Mouse (Mus musculus) kidney, adult 18-20 months (tissue): ENCODE measurements around the gene Styxl1.

ENCODE experiments used
- DNase-seq: peaks from one replicate; pipeline ENCODE4 v3.0.0; 2021

Styxl1 gene

DNA sequence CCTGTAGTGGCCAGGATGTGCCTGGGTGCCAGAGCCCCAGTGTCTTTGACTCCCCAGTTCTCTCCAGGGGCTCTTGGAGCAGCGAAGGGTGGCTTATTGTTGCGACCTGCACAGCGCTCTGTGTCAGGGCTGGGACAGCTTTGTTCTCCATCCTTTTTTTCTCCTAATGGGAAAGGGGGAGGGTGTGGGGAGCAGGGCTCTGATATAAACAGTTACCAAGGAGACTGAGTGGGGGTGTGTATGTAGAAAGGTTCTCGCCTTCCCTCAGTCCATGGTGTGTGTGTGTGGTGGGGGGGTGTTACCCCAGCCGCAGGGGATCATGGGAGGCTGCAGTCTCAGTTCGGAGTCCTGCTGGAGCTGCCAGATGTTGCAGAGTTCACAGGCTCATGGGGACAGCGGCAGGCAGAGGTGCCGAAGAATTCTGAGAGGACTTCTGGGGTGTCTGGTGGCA, 52.8 kb downstream of the Styxl1 start:
- DNase-seq, result no peak

DNA sequence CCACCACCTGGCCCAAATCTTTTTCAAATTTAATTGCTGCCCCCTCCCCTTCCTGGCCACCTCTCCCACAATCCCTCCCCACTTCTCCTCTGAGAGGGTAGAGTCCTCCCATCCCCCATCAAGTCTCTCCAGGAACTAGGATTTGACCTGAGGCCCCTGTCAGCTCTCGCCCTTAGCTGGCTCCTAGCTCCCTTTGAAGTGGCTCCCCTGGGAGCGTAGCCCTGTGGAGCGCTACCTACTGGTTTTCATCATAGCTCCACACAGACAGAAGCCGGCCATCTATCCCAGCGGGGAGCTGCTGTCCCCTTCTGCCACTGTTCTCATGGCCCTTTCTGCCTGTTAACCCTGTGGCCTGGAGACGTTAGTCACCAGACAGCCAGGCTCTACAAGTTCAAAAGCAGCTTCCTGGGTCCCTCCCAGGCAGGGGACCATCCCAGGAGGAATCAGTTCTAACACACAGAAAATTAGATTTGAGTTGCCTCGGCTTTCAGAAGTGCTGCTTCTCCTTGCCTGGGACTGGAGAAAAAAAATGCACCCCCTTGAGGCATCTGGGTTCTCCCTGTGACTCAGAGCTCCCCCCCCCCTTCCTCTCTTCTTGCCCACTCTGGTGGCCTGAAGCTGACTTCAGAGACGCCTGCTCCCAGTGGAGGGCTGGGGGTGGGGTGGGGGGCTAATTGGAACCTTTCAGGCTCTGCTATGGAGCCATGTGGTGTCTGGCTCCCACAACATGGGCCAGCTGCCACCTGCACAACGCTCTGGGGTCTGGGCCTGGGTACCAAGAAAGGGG, 53.5 kb downstream of the Styxl1 start:
- DNase-seq, result no peak

DNA sequence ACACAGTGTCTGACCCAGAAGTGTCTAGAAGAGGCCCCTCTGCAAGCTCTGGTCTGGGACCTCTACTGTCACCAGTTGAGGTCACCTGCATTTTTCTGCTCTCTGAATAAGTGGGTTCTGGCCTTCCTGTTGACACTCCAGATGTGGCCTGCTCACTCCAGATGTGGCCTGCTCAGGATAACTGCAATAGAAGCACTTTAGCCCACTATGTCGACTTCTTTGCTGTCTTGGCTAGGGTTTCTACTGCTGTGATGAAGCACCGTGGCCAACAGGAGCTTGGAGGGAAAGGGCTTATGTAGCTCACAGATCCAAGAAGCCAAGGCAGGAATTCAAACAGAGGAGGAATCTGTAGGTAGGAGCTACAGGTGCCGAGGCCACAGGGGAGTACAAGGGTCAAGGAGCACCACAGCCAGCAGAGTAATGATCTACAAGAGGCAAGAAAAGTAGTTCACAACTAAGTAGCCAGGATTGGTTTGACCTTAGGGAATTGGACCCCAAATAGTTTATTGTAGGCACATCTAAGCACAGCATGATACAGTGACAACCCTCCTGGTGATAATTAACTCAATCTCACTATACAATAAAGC, 54.9 kb downstream of the Styxl1 start:
- no peak for DNase-seq

DNA sequence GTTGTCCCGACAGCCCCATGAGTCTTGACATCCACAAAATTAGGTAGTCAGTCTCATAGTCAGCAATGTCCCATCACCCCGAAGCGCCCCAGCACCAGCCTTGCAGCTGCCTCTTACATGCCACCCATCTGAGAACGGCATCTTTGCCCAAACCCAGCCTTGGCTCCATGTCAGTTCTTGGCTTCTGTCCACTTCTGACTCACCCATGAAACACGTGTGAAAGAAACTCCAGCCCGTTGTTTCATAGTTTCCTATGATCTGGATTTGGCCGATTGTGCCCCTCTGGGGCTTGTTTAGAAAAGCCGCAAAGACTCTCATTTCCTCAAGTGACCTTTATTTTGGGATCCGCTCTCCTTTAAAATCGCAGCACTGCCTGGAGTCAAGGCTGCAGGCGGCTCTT, 56.1 kb downstream of the Styxl1 start:
- DNase-seq, result no peak

DNA sequence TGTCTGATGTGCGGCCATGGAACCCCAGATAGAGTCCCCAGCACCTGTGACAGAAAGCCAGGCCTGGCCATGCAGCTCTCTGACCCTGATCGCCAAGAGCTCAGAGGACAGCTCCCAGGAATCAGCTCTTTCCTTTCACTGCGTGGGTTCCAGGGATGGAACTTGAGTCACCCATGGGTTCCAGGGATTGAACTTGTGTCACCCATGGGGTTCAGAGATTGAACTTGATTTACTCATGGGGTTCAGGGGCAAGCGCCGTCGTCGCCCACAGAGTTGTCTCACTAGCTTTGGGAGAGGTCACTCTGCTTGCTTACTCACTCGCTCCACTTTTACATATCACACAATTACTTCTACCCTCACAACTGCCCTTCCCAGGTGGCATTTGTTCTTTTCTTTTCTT, 57.1 kb downstream of the Styxl1 start:
- no peak for DNase-seq

DNA sequence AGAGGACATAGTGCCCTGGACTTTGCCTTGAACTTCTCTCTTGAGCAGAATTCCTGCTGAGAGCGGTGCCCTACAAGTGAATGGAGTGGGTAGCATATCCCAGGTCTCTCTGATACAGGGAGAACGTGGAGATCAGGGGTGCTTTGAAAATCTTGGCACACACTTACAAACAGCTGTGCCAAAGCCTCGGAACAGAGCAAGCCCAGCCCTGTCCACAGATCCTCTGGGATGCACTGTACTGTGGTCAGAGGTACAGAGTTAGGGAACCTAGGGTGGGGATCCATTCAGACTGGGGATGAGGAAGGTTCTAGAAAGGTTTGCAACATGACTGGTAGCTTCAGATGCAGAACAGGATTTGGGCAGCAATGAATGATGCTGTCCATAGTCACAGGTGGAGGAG, 58.1 kb downstream of the Styxl1 start:
- no peak for DNase-seq

DNA sequence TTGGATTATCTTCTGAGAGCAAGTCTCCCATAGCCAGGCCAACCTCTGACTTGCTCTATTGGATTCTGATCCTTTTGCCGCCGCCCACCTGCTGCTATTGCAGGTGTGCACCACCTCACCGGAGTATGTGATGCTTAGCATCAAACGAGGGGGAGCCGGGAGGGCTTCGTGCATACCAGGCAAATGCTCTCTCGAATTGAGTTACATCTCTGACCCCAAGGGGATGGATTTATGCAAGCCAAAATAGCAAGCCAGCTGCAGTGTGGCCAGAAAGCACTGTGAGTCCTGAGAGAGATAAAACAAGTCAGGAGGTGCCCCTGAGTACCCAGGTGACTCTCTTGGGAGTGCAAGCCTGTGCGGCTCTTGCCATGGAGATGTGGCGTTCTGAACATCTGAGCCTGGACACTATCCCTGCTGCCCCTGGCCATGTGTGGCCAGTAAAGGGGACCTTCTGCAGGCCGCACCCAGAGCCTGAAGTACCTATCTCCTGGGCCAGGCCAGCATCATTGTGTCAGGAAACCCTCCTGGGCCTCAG, 58.5 kb downstream of the Styxl1 start:
- no peak for DNase-seq

DNA sequence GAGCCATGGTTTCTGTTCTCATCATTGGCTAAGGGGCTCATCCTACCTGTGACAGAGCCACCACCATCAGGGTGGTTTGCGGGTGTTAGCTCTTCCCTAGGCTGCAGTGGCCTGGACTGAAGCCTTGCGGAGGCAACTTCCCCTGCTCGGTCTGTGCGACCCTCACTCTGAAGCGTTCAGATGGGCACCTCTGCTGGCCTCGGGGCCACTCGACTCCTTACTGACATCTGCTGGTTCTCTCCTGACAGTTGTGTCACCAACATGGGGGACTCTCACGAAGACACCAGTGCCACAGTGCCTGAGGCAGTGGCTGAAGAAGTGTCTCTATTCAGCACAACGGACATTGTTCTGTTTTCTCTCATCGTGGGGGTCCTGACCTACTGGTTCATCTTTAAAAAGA, 62.6 kb downstream of the Styxl1 start:
- DNase-seq, result no peak

DNA sequence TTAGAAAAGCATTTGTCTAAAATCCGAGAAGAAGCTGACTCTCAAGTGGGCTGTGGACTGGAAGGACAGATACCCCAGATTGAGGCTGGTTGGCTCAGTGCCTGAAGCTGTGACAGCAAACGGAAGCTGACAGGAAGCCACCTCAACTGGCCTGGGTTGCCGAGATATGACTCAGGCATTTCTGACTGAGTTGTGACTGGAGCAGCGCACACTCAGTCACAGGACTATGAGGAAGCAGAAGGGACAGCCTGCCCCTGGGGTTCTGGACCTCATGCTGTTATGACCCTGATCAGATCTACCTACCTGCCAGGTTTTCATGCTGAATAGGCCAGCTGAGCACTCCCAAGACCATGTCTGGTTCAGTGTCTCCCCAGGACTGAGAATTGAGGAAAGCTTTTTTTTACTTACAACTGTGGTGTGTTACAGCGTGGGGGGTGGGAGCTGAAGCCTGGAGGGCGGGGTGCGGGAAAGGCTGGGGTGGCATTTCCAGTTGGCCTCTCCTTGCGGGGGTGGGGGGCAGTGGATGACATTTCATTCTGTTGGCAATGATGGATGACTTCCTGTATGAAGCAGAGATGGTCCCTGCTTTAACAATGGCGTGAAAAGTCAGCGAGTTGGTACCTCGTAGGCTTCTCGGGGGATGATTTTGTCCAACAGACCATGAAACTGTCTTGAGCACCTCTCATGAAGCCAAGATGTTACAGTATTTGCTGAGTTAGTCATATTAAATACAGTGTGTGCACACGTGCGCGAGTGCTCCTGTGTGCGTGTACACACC, 64.6 kb downstream of the Styxl1 start:
- peak; percentile 72 for DNase-seq

DNA sequence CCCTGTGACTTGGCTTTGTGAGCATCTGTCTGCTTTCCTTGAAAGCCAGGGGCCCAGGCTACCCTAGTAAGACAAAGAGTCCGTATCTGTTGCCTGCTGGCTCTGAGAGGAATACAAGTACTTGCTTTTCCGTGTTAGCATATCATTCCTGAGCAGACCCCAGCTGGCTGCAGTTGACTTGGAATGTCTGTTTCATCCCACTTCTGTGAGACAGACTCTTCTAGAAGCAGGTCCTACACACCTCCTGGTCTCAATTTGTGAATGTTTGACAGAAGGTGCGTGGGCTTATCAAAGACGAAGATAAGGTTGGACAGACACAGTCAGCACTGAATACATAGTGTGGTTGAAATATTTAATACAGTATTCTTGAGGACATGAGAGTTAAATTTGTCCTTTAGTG, 65.4 kb downstream of the Styxl1 start:
- DNase-seq, result no peak

DNA sequence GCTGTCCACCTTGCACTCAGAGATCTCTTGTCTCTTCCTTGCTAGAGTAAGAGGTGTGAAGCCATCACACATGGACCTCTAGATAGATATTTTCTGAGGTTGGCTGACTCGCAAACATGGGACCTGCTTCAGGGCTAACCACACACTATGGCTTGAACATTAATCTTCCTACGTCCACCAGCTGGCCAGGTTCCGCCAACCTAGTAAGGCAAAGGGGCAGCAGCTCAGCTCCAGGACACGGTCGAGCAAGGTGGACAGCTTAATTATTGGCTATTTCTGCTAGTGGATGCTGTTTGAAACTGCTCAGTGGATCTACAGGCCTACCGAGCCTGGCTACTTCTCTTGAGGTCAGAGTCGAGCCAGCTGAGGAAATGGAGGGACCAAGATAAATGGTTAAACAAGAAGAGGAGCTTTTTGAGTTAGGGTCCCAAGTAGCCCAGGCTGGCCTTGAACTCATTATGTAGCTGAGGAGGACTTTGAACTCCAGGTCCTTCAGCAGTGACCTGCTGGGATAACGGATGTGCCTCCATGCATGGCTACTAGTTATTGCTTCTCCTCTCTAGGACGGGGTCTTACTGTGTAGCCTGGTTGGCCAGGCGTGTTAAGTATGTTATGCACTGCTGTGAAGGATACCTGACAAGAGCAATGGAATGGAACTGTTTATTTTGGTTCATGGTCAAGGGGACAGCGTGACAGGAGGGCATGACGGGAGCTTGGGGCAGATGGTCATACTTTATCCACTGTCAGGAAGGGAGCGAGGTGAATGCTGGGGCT, 66.4 kb downstream of the Styxl1 start:
- DNase-seq, result peak; percentile 70

DNA sequence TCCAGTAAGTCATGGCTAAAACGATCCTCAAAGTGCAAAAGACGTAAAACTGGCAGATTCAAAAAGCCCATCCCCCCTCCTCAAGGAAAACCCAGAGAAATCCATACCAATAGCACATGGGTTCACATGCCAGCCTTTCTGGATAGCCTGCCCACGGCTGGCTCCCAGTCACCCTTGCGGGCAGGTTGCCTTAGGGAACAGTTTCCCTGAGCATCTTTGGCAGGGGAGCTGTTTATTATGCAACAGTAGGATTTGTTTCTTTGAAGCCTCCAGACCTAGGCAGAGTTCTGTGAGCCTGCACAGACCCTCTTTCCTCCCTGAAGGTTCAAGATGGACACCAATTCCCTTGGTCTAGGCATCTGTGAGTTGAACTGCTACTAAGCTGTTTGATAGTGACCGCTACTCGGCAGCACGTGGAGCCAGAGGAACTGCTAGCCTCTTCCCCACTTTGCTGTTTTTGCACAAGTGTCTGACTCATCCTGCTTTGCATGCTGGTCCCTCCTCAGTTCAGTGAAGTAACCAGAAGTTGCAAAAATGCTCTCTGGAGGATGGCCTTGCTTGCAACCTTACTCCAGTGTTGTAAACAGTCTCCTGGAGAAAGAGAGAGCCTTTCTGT, 67.5 kb downstream of the Styxl1 start:
- DNase-seq, result no peak

DNA sequence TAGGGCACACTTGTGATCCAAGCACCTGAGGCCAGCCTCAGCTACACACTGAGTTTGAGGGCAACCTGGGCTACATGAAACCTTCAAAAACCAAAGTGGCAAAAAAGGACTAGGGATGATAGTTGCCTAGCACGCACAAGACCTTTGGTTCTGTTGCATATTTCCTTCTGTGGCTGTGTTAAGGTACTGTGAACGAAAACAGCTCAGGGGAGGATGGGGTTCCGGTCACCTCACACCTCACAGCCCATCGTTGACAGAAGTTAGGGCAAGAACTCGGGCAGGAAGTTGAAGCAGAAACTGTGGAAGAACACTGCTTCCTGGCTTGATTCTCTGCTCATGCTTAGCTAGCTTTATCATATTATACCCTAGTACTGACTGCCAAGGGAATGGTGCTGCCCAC, 68.5 kb downstream of the Styxl1 start:
- DNase-seq, result no peak

DNA sequence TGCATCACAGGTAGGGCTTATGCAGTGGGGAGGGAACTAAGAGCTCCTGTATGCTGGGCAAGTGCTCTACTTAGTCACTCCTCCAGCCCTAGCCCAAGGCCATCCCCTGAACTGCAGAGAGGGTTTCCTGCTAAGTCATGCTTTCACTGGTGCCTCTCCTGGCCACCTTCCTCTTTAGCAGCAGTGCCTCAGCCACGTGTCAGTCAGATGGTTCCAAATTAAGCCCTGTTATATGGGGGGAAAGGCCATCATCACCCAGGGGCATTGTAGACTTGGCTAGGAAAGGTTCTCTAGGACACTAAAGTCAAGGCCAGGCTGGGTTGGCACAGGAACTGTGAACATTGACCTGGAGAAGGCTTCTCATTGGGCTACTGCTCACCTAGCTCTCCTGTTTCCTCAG, 70.3 kb downstream of the Styxl1 start:
- DNase-seq, result peak; percentile 79

DNA sequence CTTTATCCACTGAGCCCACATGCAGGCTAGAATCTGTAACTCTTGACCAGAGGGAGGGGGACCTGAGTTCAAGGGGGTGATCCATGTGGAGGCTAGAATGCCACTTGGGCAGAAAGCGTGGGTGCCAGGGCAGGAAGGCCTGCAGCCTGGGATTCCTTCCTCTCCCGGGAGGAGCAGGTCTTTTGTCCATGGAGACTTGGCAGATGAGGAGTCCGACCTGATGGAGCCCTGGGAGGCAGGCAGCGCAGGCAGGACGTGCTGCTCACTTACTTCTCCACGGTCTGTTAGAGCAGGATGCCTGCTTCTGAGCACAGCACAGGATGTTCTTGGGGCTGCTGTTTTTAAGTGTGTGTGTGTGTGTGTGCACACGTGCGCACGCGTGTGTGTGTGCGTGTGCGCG, 71.1 kb downstream of the Styxl1 start:
- no peak for DNase-seq

DNA sequence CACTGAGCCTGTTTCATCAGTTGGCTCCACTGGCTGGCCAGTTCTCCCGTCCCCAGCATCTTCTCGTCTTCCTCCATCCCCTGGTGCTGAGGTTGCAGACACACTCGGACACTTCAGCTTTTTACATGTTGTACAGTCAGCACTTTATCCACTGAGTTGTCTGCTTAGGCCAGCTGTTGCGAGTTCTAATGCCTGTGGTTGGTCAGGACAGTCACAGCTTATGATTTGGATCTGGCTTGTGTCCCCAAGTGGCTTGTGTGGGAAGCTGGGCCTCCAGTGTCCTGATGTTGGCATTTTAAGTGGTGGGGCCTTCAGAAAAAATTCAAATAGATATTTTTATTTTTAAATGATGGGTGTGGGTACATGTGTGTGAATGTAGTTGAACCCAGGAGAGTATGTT, 72.8 kb downstream of the Styxl1 start:
- no peak for DNase-seq

DNA sequence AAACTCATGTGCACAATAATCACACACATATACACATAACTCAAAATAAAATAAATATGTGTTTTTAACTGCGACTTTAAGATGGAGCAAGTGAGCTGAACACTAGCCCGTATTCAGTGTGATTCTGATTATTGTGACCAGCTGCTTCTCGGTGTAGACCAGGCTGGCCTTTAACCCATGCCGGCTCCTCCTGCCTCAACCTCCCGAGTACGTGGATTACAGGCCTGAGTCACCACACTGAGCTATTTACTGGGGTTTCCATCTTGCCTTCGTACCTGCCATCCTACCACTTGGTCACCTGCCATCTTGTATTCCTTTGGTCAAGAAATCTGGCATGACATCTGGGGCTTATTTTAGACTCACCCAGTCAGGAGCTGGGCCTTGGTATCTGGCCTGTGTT, 74.8 kb downstream of the Styxl1 start:
- DNase-seq, result no peak

DNA sequence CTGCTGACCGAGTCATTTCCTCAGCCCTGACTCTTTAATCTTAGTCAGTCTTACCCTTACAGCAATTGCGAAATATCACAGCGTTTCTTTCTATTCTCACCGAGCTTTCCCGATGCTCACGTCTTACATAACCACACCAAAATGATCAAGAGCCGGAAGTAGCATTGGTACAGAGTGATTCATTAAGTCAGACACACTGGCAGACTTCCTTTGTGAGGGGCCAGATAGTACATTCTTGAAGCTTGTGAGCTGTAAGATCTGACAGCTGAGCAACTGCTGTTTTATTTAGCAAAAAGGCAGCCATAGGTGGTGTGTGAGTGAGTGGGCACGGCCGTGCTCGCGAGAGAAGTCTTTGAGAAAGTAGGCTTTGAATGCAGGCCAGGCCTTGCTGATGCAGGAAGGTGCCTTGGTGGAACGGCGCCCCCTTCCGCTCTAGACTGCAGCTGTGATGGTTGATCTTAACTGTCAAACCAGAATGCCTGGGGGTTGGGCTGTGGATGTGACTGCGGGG, 75.4 kb downstream of the Styxl1 start:
- no peak for DNase-seq

DNA sequence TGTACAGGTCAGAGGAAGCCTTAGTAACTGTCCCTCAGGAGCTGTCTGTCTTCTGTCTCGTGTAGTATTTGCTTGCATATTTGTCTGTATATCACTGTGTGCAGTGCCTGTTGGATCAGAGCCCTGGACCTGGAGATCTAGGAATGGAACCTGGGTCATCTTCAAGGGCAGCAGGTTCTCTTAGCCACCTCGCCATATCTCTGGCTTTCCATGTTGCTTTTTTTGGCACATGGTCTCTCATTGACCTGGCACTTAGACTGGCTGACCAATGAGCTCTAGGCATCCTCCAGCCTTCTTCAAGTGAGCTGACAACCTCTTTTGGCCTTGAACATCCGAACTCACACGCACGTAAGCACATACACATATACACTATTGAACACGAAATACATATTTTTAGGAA, 76.0 kb downstream of the Styxl1 start:
- no peak for DNase-seq

DNA sequence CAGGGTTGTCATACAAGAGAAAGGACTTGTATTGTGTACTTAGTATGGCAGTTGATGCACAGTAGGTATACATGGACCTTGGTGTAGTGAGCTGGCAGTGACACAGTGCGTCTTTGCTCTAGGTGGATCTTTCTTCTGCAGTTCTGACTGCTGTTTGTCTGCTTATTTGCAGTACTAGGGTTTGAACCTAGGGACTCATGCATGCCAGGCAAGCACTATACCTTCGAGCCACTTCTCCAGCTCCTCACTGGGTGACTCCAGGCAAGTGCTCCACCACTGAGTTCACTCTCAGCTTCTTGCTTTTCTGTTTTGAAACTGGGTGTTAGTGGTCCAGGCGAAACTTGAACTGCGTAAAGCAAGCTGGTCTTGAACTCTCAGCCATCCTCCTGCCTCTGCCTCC, 76.6 kb downstream of the Styxl1 start:
- no peak for DNase-seq

DNA sequence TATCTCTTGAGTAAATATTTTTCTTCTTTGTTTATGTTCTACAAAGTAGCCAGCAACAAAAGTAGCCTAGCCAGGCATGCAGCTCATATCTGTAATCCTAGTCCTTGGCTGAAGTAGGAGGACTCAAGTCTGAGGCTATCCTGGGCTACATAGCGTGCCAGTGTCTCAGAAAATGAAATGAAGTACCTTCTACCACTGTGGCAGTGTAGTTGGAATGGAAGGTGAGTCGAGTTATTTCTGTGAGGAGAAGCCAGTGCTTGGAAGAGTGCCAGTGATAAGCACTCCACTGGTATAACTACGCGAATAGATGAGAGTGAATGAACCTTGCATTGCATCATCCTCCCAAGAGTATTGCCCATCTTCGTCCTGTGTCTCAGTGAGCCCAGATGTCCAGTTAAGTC, 80.5 kb downstream of the Styxl1 start:
- no peak for DNase-seq
